Mouse (Mus musculus): ENCODE measurements around the gene Gm8693. TPM values are rescaled to one million over a fixed set of nuclear protein-coding genes. Genes with fewer than 3 reads are reported as not detected.
"Not testable (repeated sequence)": the region's sequence is repeated elsewhere in the genome, so short reads cannot be mapped to it uniquely, and the experiment has no call there.

Gene Gm8693
- total RNA-seq (2021), result not detected
- long read RNA-seq, experiment 1, result 0 reads
- long read RNA-seq, experiment 2, result 0 reads

DNA sequence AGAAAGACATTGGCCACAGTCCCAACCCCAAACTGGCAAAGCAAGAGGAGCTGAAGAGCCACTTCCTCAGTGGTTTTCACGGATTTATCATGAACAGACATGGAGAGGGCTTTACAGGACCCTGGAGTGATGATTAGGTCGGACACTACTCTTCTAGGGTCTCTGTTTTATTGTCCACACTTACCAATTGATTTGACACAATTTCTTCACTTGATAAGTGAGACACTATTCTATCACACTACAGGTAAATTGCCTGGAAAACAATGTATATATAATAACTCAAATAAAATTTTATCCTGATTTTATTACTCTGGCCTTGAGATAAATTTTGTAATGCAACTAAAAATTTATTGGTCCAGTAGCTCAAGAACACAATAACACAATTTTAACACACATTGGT lies at the start of gene Gm8693:
Gm8693 (minus strand) TSS at position 101 of the 400 bp plus-strand sequence.
- not testable (repeated sequence) for DNase-seq

DNA sequence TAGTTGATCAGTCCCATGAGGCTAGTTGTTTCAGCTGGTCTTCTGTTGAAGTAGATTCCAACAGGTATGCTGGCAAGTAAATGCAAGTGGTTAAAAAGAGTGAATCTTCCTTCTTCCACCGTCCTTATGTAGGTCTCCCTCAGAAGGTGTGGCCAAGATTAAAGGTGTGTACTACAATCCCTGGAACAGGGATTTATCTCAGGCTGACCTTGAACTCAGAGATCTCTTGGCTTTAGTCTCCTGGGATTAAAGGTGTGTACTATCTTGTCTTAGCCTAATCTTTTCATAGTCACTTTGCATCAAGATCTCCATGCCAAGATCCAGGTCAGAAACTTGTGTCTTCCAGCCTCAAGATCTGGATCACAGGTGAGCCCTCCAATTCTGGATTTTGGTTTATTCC lies 27.5 kb upstream of the Gm8693 start, which contains the start of gene Gm4567:
Gm4567 (minus strand) TSS at position 101 of the 400 bp plus-strand sequence.
- not testable (repeated sequence) for DNase-seq

DNA sequence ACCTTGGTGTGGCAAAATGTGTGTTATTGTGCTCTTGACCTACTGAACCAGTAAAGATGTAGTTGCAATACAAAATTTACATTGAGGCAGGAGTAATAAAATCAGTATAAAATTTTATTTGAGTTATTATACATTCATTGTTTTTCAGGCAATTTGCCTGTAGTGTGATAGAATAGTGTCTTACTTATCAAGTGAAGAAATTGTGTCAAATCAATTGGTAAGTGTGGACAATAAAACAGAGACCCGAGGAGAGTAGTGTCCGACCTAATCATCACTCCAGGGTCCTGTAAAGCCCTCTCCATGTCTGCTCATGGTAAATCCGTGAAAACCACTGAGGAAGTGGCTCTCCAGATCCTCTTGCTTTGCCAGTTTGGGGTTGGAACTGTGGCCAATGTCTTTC lies 34.4 kb downstream of the Gm8693 start, which contains the start of gene Vmn1r155:
Vmn1r155 (plus strand) TSS at position 301 of the 400 bp plus-strand sequence.
- DNase-seq, result not testable (repeated sequence)

Other genes starting within 250 kb of the Gm8693 start
- not detected for gene Gm10665, start 228.2 kb downstream of the Gm8693 start, total RNA-seq (2021)
- not detected for gene Vmn1r151, start 192.6 kb downstream of the Gm8693 start, total RNA-seq (2021)
- gene Vmn1r152, start 169.3 kb downstream of the Gm8693 start, total RNA-seq (2021), result not detected
- not detected for gene Gm8677, start 157.4 kb downstream of the Gm8693 start, total RNA-seq (2021)
- not detected for gene Gm4201, start 127.0 kb downstream of the Gm8693 start, total RNA-seq (2021)
- gene Gm4565, start 104.2 kb downstream of the Gm8693 start, total RNA-seq (2021), result not detected
- gene Vmn1r155, start 34.3 kb downstream of the Gm8693 start, total RNA-seq (2021), result not detected
- not detected for gene Gm4567, start 27.4 kb upstream of the Gm8693 start, total RNA-seq (2021)
- gene Vmn1r157, start 69.4 kb upstream of the Gm8693 start, total RNA-seq (2021), result not detected
- gene Vmn1r158, start 98.5 kb upstream of the Gm8693 start, total RNA-seq (2021), result not detected
- gene Vmn1r159, start 151.3 kb upstream of the Gm8693 start, total RNA-seq (2021), result not detected
- gene Vmn1r160, start 178.9 kb upstream of the Gm8693 start, total RNA-seq (2021), result not detected